In genomic region chrX:142965236-142966007, GRCm38 (mm10) we compare ENCODE assay signal across 8 mouse cellular contexts. TPM values are rescaled to one million over a fixed set of nuclear protein-coding genes. Genes with fewer than 3 reads are reported as not detected.
DNase-seq lines count a peak whose midpoint lies in the region; ATAC-seq and TF ChIP-seq lines count a peak whose summit lies in the region.

No protein-coding gene starts in this region.

- 0 out of 2 replicates have a peak, but pooled peaks cover 4% of the 10 kb centered on the region for H3K27me3 ChIP-seq in heart, embryonic 12.5 days (replicated peaks)
- no peaks in the 10 kb centered on the region for H3K27me3 ChIP-seq in kidney, postnatal 0 days (ENCODE audit: insufficient read depth, low read length)
- peaks cover 92% of the 10 kb centered on the region for H3K27me3 ChIP-seq in midbrain, embryonic 10.5 days (ENCODE audit: low read depth, poor library complexity, severe bottlenecking)

- no peaks in the 10 kb centered on the region for H3K9me3 ChIP-seq in heart, embryonic 12.5 days (replicated peaks)
- no peaks in the 10 kb centered on the region for H3K9me3 ChIP-seq in kidney, postnatal 0 days (replicated peaks; ENCODE audit: low read length)
- H3K9me3 ChIP-seq in midbrain, embryonic 10.5 days (replicated peaks) = no peaks in the 10 kb centered on the region

- H3K36me3 ChIP-seq in heart, embryonic 12.5 days = no peaks in the 10 kb centered on the region
- H3K36me3 ChIP-seq in kidney, postnatal 0 days (ENCODE audit: insufficient read depth, low read length) = no peaks in the 10 kb centered on the region
- H3K36me3 ChIP-seq in midbrain, embryonic 10.5 days = no peaks in the 10 kb centered on the region

- peak overlapping the region; percentile 84 for H3K4me3 ChIP-seq in heart, embryonic 12.5 days
- peak overlapping the region; percentile 67 for H3K4me3 ChIP-seq in kidney, postnatal 0 days (replicated peaks; ENCODE audit: low read depth, low read length)
- peak overlapping the region; percentile 71 for H3K4me3 ChIP-seq in midbrain, embryonic 10.5 days

- H3K4me1 ChIP-seq in heart, embryonic 12.5 days (replicated peaks) = no peaks in the 10 kb centered on the region
- H3K4me1 ChIP-seq in kidney, postnatal 0 days (replicated peaks; ENCODE audit: insufficient read depth, low read length) = no peaks in the 10 kb centered on the region
- H3K4me1 ChIP-seq in midbrain, embryonic 10.5 days = peaks cover 4% of the 10 kb centered on the region; the same call in 1 of the 2 replicates

- intact Hi-C loops in gastrocnemius, postnatal 14 days (cut with DNase I; ENCODE audit: low total_unique reads) = loop anchor here (10.0 kb wide), 1 partner anchor 141 kb away; no protein-coding TSS in a partner anchor

- no peak for TF ChIP-seq CTCF in kidney, postnatal 0 days (IDR thresholded peaks at IDR 0.05; ENCODE audit: low read depth)

- H3K9ac ChIP-seq in heart, embryonic 12.5 days = peak overlapping the region; percentile 92
- peak overlapping the region; percentile 75 for H3K9ac ChIP-seq in kidney, postnatal 0 days (ENCODE audit: low read depth, low read length)

- H3K4me2 ChIP-seq in heart, embryonic 12.5 days = peak overlapping the region; percentile 66
- peak overlapping the region; percentile 68 for H3K4me2 ChIP-seq in kidney, postnatal 0 days (ENCODE audit: low read length)

- DNase-seq in spleen, adult 12 weeks (ENCODE audit: low spot score) = peak; percentile 9
- DNase-seq in spleen, postnatal 36 days (ENCODE audit: low spot score in 2 of 2) = no peak
- DNase-seq in adrenal gland, postnatal 25 days = peak; percentile 3
- peak; percentile 7 for DNase-seq in kidney, postnatal 0 days (ENCODE audit: low spot score)
- DNase-seq in midbrain, embryonic 10.5 days (ENCODE audit: low spot score) = no peak
- no peak for DNase-seq in natural killer cell, adult 2 months (ENCODE audit: low spot score in 2 of 2)
- DNase-seq in gastrocnemius, postnatal 14 days = no peak

- 15% methylated on average over 23 of the region's 23 CpGs for WGBS in heart, embryonic 12.5 days
- WGBS in kidney, postnatal 0 days = 29% methylated on average over 23 of the region's 23 CpGs
- WGBS in midbrain, embryonic 10.5 days = 27% methylated on average over 23 of the region's 23 CpGs

- peak overlapping the region; percentile 95 for H3K27ac ChIP-seq in heart, embryonic 12.5 days (ENCODE audit: poor library complexity, severe bottlenecking)
- H3K27ac ChIP-seq in kidney, postnatal 0 days = no peak overlapping the region
- H3K27ac ChIP-seq in midbrain, embryonic 10.5 days (replicated peaks) = peak overlapping the region; percentile 96

- ATAC-seq in heart, embryonic 12.5 days (ENCODE audit: insufficient number of reproducible peaks, low FRiP score) = peak; percentile 33
- ATAC-seq in kidney, postnatal 0 days (replicated peaks; ENCODE audit: low FRiP score, low read depth) = no peak

RNA-seq across cellular contexts. Expression of gene Ammecr1, which starts 1.1 kb away (rescaled TPM):
- 10.7 and 12.0 TPM in 2 replicates for total RNA-seq in adrenal gland, postnatal 25 days (2021)
- 23.7 and 24.3 TPM in 2 replicates for polyA plus RNA-seq in heart, embryonic 12.5 days (2016; fragmentation: Nextera tagmentation; extraction: Ambion mirVana)
- 7.1 and 8.1 TPM in 2 replicates for polyA plus RNA-seq in kidney, postnatal 0 days (2015; fragmentation: Nextera tagmentation; extraction: Ambion mirVana)
- 7.1 and 7.8 TPM in 2 replicates for polyA plus RNA-seq in midbrain, embryonic 10.5 days (2016; fragmentation: Nextera tagmentation; extraction: Ambion mirVana)
- total RNA-seq in gastrocnemius, postnatal 14 days (2021) = 10 to 100 TPM in 1 of 2 experiments, 1 to 10 TPM in 1; 7.5 to 10.6 TPM

Comparison
In these comparisons a context has a peak if more than half of its experiments do, and no peak if none do; other contexts are left out.
1. DNase-seq: peak in spleen, adult 12 weeks (single experiment), adrenal gland, postnatal 25 days (single experiment) and kidney, postnatal 0 days (single experiment); none in spleen, postnatal 36 days (0 of 2), midbrain, embryonic 10.5 days (single experiment), natural killer cell, adult 2 months (0 of 2) and gastrocnemius, postnatal 14 days (single experiment).
2. Peak in every context shown above with its lines, with median percentiles within 50 percentile points of each other: H3K4me3 ChIP-seq.